Mouse (Mus musculus): ENCODE results near the gene Nudc. TPM values are rescaled to one million over a fixed set of nuclear protein-coding genes. Genes with fewer than 3 reads are reported as not detected.

Gene Nudc
- polyA plus RNA-seq (2015; fragmentation: Nextera tagmentation; extraction: Ambion mirVana): 141 and 148 TPM in 2 replicates

DNA sequence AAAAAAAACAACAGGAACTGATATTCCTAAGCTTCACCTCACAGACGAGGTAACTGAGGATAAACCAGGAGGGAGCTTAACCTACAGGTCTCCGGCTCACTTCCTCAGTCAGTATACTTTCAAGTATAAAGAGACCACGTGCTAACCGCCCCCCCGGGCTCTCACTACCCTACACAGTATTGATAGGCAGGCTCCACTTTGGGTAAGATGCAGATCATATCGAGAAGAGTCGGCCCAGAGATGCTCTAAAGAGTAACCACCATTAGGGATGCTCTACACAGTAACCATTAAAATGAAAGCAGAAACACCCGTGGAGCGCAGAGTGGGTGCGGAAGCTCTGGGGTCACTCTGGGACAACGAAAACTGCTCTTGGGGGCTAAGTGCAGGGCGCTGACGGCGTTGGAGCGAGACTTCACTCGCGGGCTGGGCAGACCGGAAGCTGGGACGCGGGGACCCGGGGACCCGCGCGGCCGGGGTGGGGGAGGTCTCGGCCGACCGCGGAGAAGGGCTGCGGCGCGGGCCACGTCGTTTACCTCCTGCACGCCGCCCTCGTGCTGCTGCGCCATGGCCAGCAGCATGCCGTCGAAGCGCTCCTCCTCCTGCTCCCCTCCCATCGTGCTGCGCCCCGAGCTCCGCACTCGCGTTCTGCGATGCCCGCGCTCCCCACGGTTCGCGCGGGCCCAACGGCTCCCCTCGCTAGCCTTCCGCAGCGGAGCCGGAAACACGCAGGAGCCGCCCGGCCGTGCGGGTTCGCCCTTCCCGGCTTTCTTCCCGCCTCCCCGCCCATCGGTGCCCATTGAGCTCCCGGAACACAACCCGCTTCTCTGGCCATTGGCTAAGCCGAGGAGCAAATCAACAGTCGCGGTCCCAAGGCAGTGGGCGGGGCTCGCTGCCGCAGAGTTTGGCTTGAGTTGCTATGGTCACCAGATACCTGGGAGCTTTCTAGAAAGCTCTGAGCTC, at the start of gene Nudc:
Gene Nudc (minus strand): TSS at position 725 of the 960 bp plus-strand sequence.

DNA sequence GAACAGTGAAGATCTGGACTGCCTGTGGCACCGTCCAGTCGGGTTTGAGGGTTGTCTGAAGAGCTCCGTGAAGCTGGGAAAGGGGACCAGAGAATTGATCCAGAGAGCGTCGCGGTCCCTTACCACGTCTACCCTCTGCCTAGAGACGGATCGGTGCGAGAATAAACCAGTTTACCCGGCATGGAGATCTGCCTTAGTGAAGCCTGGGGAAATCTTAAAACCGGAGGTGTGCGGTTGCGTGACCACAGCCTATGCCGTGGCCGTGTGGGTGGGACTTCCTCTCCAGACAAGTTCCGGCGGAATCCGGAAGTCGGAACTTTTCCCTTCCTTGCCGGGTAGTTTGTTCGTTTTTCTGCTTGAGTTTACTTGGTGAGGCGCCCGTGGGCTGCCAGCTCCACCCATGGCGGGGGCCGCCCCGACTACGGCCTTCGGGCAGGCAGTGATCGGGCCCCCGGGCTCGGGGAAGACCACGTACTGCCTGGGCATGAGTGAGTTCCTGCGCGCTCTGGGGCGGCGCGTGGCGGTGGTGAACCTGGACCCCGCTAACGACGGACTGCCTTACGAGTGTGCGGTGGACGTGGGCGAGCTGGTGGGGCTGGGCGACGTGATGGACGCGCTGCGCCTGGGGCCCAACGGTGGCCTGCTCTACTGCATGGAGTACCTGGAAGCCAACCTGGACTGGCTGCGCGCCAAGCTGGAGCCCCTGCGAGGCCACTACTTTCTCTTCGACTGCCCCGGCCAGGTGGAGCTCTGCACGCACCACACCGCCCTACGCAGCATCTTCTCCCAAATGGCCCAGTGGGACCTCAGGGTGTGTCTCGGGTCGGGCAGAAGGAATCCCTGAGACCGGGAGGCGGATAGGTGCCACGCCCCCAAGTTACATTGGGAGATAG, 38.5 kb upstream of the Nudc start, which contains the start of gene Gpn2:
Gene Gpn2 (plus strand): TSS at position 304 of the 893 bp plus-strand sequence.

DNA sequence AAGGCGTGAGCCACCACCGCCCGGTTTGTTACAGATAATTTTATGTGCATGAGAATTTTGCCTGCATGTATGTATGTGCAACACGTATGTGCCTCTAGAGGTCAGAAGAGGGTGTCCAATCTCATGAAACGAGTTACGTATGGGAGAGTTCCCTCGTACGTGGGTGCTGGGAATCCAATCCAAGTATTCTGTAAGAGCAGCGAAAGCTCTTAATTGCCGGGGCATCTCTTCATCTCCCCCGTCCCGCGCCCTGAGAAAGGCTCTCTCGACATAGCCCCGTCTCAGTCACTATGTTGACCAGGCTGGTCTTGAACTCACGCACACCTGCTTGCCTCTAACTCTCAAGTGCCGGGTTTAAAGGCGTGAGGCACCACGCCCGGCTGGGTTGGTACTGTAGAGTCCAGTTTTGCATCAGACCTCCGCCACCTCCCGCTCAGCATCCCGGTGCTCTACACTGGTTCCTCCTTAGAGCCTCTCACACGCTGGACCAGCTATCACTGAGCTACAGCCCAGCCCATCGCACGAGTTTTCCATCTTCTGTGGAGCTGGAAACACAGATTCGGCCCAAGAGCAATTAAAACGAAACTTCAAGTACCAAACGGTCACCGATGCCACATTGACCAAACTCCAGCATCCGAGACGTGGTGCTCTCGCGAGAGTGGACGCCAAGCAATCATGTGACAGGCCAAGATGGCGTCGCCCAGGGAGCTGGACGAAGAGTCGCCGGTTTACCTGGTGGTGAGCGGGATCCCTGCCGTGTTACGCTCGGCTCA, 28.5 kb upstream of the Nudc start, which contains the start of gene Gpatch3:
Gene Gpatch3 (plus strand): TSS at position 676 of the 773 bp plus-strand sequence.

DNA sequence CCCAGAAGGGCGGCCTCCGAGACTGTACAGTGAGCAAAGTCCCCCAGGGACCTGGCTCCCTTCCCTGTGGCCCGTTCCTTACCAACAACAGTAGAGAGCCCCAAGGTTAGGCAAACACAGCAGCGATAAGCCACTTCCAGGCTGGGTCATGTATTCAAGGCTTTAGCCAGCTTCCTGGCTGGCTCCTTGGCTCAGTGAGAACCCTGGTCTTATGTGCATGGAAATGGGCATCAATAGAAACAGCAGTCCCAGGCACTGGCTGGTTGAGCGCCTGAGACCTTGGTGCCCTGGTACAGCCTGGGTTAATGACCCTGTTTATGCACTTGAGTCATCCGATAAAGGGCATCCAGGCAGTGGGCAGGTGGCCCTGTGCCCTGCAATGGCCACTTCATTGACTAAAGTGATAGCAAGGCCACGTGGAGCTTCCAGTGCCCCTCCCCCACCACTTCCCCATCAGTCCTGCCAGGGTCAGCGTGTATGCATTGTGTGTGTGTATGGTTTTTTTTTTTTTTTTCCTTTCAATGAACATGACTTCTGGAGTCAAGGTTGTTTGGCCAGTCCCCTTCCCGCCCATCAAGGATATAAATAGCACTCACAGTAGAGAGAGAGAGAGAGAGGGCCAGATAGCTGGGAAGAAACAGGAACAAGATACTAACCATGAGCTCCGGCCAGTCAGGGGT, 7.1 kb upstream of the Nudc start, which contains the start of gene Nr0b2:
Gene Nr0b2 (plus strand): TSS at position 609 of the 680 bp plus-strand sequence.

DNA sequence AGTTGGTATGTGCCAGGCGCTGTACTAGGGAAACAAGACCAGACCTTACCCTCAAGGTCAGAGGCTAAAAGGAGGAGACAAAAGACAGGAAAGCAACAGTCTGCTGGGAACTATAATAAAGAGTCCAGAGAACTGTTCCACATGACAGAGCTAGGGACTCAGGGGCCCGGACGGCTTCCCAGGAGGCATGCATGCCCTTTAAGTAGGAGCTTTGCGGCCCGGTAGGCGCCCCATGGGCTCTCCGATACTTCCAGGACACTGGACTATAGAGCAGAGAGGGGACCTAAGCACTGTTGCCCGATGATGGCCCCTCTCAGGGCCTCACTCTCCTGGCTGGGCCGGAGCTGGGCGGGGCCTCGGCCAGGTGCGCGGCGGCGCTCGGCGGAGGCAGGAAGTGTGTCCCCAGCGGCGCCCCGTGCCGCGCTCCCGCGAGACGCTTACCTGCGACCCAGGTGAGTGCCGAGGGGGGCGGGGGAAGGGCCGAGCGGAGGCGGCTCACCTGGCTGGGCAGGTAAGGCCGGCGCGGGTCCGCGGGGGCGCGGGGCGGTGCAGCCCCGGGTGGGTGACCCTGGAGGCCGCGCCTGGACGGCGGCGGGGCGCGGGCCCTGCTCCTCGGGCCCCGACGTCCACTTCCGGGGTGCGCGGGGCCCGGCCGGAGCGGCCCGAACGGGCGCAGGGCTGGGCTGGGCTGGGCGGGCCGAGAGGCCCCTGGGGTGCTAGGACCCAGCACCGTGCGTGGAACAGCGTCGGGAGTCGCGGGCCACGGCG, 27.0 kb downstream of the Nudc start, which contains the start of gene Kdf1:
Gene Kdf1 (plus strand): TSS at position 363 of the 768 bp plus-strand sequence.

DNA sequence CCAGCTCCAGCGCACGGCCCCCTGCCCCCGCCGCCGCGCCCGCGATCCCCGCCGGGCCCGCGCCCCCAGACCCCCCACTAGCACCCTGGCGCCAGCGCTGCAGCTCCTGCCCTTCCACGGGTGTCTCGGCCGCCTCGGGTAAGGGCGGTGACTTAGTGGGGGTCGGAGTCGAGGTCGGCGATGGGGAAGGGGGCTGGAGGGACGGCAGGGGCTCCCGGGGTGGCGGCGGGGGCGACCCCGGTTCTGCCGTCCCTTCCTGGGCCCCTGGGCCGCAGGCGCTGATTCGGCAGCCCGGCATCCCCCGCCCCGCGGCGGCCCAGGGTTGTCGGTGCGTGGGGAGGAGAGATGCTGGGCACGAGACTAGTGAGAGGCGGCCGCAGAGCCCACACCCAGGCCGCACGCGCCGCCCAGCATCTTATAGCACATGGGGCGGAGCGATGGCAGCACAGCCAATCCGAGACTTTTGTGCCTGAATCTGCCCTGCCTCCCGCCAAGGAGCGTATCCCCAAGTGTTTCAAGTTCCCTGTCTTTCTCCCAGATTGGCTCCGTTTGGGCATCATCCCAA, 47.6 kb downstream of the Nudc start, which contains the start of gene Trnp1:
Gene Trnp1 (minus strand): TSS at position 391 of the 565 bp plus-strand sequence.

Small RNAs within 50 kb of the gene (microRNA-seq; reads per million reads assigned to microRNA genes)
- gene Gm23158: not detected

Other genes with a start within 250 kb of the Nudc start
- 10.6 and 11.6 TPM in 2 replicates for gene Wdtc1, start 192.5 kb downstream of the Nudc start, polyA plus RNA-seq (2015; fragmentation: Nextera tagmentation; extraction: Ambion mirVana)
- 5.8 and 6.5 TPM in 2 replicates for gene Slc9a1, start 176.3 kb downstream of the Nudc start, polyA plus RNA-seq (2015; fragmentation: Nextera tagmentation; extraction: Ambion mirVana)
- gene Tent5b, start 65.9 kb downstream of the Nudc start, polyA plus RNA-seq (2015; fragmentation: Nextera tagmentation; extraction: Ambion mirVana): 54.5 and 66.4 TPM in 2 replicates
- 13.2 and 14.5 TPM in 2 replicates for gene Trnp1, start 47.4 kb downstream of the Nudc start, polyA plus RNA-seq (2015; fragmentation: Nextera tagmentation; extraction: Ambion mirVana)
- gene Kdf1, start 27.0 kb downstream of the Nudc start, polyA plus RNA-seq (2015; fragmentation: Nextera tagmentation; extraction: Ambion mirVana): 12.9 and 13.5 TPM in 2 replicates
- gene Nr0b2, start 7.4 kb upstream of the Nudc start, polyA plus RNA-seq (2015; fragmentation: Nextera tagmentation; extraction: Ambion mirVana): not detected in 2 replicates
- gene Gpatch3, start 28.7 kb upstream of the Nudc start, polyA plus RNA-seq (2015; fragmentation: Nextera tagmentation; extraction: Ambion mirVana): 3.8 and 4.1 TPM in 2 replicates
- gene Gpn2, start 38.4 kb upstream of the Nudc start, polyA plus RNA-seq (2015; fragmentation: Nextera tagmentation; extraction: Ambion mirVana): 10.7 and 10.8 TPM in 2 replicates
- gene Sfn, start 56.2 kb upstream of the Nudc start, polyA plus RNA-seq (2015; fragmentation: Nextera tagmentation; extraction: Ambion mirVana): 321 and 361 TPM in 2 replicates
- 1.8 and 2.5 TPM in 2 replicates for gene Zdhhc18, start 104.2 kb upstream of the Nudc start, polyA plus RNA-seq (2015; fragmentation: Nextera tagmentation; extraction: Ambion mirVana)
- 16.0 and 16.2 TPM in 2 replicates for gene Pigv, start 126.7 kb upstream of the Nudc start, polyA plus RNA-seq (2015; fragmentation: Nextera tagmentation; extraction: Ambion mirVana)
- 10.8 and 11.7 TPM in 2 replicates for gene Arid1a, start 210.8 kb upstream of the Nudc start, polyA plus RNA-seq (2015; fragmentation: Nextera tagmentation; extraction: Ambion mirVana)